Mouse (Mus musculus): ENCODE measurements around the gene Arhgef3.

DNA sequence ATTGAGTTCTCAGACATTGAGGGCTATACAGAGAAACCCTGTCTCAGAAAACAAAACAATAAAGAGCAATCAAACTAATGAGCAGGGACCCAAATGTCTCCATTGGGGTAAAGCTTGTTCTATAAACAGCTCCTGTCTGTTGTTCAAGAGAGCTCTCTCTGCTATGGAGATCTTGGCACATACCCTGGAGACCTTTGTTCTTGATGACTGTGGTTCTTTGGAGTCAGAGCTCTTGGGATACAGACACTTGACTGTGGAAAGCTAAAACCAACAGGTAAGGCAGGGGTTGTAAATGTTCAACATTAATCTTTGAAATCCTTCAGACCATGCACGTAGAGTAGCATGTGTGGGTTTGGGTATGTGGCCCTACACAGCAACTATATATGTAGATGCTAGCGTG is 55.7 kb downstream of the Arhgef3 start:
- TF ChIP-seq ZC3H11A (IDR thresholded peaks at IDR 0.05; ENCODE audit: borderline replicate concordance, low read depth, low read length): no peak
- TF ChIP-seq ZNF384 (IDR thresholded peaks at IDR 0.05; ENCODE audit: low read depth, low read length): no peak

All from ES-E14 (cell line).